Mouse (Mus musculus): Measurements from ENCODE around the gene Scgn. TPM values are rescaled to one million over a fixed set of nuclear protein-coding genes. Genes with fewer than 3 reads are reported as not detected.

Scgn gene
- polyA plus RNA-seq, 1 experiment = not detected

GRCm38 (mm10) chr13:23994756-23995155, 3.7 kb upstream of the Scgn start:
- H3K4me3 ChIP-seq (replicated peaks; ENCODE audit: extremely low read depth, low read depth, low read length) = no peak overlapping the region
- WGBS = 65% methylated on average over 3 of the region's 3 CpGs
- no peak for TF ChIP-seq CTCF (IDR thresholded peaks at IDR 0.05; ENCODE audit: insufficient read depth, low read length)
- no peak for TF ChIP-seq POLR2A (IDR thresholded peaks at IDR 0.05; ENCODE audit: borderline replicate concordance, extremely low read depth, low read depth, low read length)
- H3K4me1 ChIP-seq (ENCODE audit: control insufficient read depth, insufficient read depth, low read length) = no peaks in the 10 kb centered on the region
- no peak for DNase-seq

DNA sequence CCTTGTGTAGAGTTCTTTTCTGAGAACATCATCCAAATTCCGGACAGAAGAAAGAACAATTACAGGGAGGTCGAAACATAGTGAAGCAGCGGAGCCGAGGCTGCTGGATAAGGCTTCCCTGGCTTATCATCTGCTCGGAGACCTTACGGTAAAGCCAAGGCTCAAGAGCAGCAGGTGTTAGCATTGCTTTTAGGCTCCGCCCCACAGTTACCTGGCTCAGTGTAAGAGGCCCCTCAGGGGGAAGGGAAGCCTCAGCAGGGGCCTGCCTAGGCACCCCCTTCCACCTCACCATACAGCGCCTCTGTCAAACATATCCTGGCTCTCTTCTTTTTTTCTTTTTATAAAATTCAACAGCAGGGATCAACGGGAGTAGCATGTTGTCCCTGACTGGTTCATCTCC, 3.0 kb upstream of the Scgn start:
- DNase-seq = no peak
- TF ChIP-seq POLR2A (IDR thresholded peaks at IDR 0.05; ENCODE audit: borderline replicate concordance, extremely low read depth, low read depth, low read length) = no peak
- TF ChIP-seq CTCF (IDR thresholded peaks at IDR 0.05; ENCODE audit: insufficient read depth, low read length) = no peak
- no peaks in the 10 kb centered on the region for H3K4me1 ChIP-seq (ENCODE audit: control insufficient read depth, insufficient read depth, low read length)
- H3K4me3 ChIP-seq (replicated peaks; ENCODE audit: extremely low read depth, low read depth, low read length) = no peak overlapping the region
- 21% methylated on average over 9 of the region's 9 CpGs for WGBS

DNA sequence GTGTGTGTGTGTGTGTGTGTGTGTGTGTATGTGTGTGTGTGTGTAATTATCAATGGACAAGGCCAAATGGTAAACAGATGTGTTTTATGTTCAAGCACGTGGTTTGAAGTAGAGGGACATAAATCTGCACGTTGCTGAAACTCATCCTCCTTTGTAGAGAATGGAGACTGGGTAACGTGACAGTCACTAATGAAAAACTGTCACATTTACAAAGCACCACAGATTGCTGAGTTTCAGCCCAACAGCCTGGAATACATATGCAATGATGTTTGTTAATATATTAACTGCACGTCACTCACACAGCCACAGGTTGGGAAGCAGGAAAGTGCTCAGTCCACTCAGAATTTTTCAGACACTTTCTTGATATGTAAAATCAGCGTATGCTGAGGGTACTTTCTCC, 563 bp downstream of the Scgn start:
- 41% methylated on average over 5 of the region's 5 CpGs for WGBS

DNA sequence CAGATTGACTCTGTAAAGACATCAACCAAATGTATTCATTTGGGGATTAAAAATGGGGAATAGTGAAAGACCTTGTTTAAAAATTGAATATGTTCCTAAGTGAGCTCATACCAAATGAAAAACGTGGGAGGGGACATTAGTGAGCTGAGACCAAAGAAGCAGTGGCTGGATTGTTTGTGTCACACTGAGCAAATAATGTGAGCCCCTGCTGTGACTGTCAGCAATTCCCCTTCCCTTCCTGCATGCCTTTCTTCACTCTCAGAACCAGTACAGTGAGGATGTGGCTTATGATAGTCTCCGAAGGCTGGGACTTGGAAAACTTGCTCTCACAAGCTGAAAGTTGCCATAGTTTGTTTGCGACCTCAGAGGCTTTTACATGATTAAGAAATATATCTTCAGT, 5.9 kb downstream of the Scgn start:
- no peak overlapping the region for H3K4me3 ChIP-seq (replicated peaks; ENCODE audit: extremely low read depth, low read depth, low read length)
- DNase-seq = no peak
- whole genome bisulfite sequencing = 39% methylated on average over 3 of the region's 3 CpGs
- no peaks in the 10 kb centered on the region for H3K4me1 ChIP-seq (ENCODE audit: control insufficient read depth, insufficient read depth, low read length)
- TF ChIP-seq CTCF (IDR thresholded peaks at IDR 0.05; ENCODE audit: insufficient read depth, low read length) (no peak), POLR2A (IDR thresholded peaks at IDR 0.05; ENCODE audit: borderline replicate concordance, extremely low read depth, low read depth, low read length) (no peak)

More for the DNA sequence above, 563 bp downstream of the Scgn start:
- H3K4me3 ChIP-seq (replicated peaks; ENCODE audit: extremely low read depth, low read depth, low read length) = no peak overlapping the region
- DNase-seq = no peak
- H3K4me1 ChIP-seq (ENCODE audit: control insufficient read depth, insufficient read depth, low read length) = no peaks in the 10 kb centered on the region
- TF ChIP-seq POLR2A (IDR thresholded peaks at IDR 0.05; ENCODE audit: borderline replicate concordance, extremely low read depth, low read depth, low read length) (no peak), CTCF (IDR thresholded peaks at IDR 0.05; ENCODE audit: insufficient read depth, low read length) (no peak)

GRCm38 (mm10) chr13:23972271-23972670, 18.7 kb downstream of the Scgn start:
- TF ChIP-seq POLR2A (IDR thresholded peaks at IDR 0.05; ENCODE audit: borderline replicate concordance, extremely low read depth, low read depth, low read length) (no peak), CTCF (IDR thresholded peaks at IDR 0.05; ENCODE audit: insufficient read depth, low read length) (no peak)
- Histone ChIP-seq H3K4me3 (replicated peaks; ENCODE audit: extremely low read depth, low read depth, low read length) (no peak overlapping the region), H3K4me1 (ENCODE audit: control insufficient read depth, insufficient read depth, low read length) (no peaks in the 10 kb centered on the region)
- DNase-seq = no peak
- WGBS = 37% methylated on average over 5 of the region's 5 CpGs

DNA sequence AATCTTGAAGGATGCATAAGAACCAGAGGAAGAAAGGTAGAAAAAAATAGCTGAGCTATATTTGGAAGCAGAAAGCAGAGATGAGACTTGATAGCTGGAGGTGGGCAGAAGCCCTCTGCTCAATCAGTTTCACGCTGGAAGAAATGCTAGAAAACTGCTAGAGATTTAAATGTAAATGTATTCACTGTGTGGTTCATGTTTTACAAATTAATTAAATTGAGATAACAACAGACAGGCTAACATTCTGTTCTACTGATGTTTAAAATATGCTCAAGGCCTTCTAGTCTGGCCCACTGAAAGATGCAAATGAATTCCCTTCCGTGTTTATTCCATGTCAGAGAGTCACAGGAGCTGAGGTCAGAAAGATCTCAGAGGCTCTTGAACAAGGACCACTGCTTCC, 19.1 kb downstream of the Scgn start:
- no peak overlapping the region for H3K4me3 ChIP-seq (replicated peaks; ENCODE audit: extremely low read depth, low read depth, low read length)
- no peak for DNase-seq
- H3K4me1 ChIP-seq (ENCODE audit: control insufficient read depth, insufficient read depth, low read length) = no peaks in the 10 kb centered on the region
- TF ChIP-seq POLR2A (IDR thresholded peaks at IDR 0.05; ENCODE audit: borderline replicate concordance, extremely low read depth, low read depth, low read length) = no peak
- TF ChIP-seq CTCF (IDR thresholded peaks at IDR 0.05; ENCODE audit: insufficient read depth, low read length) = no peak
- 63% methylated on average over 2 of the region's 2 CpGs for WGBS

GRCm38 (mm10) chr13:23964909-23965308, 26.1 kb downstream of the Scgn start:
- no peak for DNase-seq
- TF ChIP-seq POLR2A (IDR thresholded peaks at IDR 0.05; ENCODE audit: borderline replicate concordance, extremely low read depth, low read depth, low read length) = no peak
- TF ChIP-seq CTCF (IDR thresholded peaks at IDR 0.05; ENCODE audit: insufficient read depth, low read length) = no peak
- no peak overlapping the region for H3K4me3 ChIP-seq (replicated peaks; ENCODE audit: extremely low read depth, low read depth, low read length)
- WGBS = 70% methylated on average over 2 of the region's 2 CpGs
- H3K4me1 ChIP-seq (ENCODE audit: control insufficient read depth, insufficient read depth, low read length) = no peaks in the 10 kb centered on the region

- WGBS = 20% methylated on average over 2 of the region's 2 CpGs
- no peak for DNase-seq
- TF ChIP-seq CTCF (IDR thresholded peaks at IDR 0.05; ENCODE audit: insufficient read depth, low read length) = no peak
- TF ChIP-seq POLR2A (IDR thresholded peaks at IDR 0.05; ENCODE audit: borderline replicate concordance, extremely low read depth, low read depth, low read length) = no peak
- Histone ChIP-seq H3K4me3 (replicated peaks; ENCODE audit: extremely low read depth, low read depth, low read length) (no peak overlapping the region), H3K4me1 (ENCODE audit: control insufficient read depth, insufficient read depth, low read length) (no peaks in the 10 kb centered on the region)
These were observed 31.2 kb downstream of the Scgn start for GRCm38 (mm10) chr13:23959776-23960175.

DNA sequence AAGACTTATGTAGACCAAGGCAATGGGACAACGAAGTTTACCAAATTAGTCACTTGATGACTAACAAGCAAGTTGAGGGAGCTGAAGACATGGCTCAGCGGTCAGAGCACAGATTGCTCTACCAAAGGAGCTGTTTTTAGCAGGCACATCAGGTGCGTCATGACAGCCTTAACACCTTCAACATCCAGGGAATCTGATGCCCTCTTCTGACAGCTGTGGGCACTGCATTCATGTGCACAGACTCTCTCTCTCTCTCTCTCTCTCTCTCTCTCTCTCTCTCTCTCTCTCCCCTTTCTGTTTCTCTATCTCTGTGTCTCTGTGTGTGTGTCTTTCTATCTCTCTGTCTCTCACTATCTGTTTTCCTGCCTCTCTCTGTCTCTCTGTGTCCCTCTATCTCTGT, 40.1 kb downstream of the Scgn start:
- no peaks in the 10 kb centered on the region for H3K4me1 ChIP-seq (ENCODE audit: control insufficient read depth, insufficient read depth, low read length)
- peak; percentile 19 for DNase-seq
- 53% methylated on average over 3 of the region's 3 CpGs for WGBS
- H3K4me3 ChIP-seq (replicated peaks; ENCODE audit: extremely low read depth, low read depth, low read length) = no peak overlapping the region
- no peak for TF ChIP-seq POLR2A (IDR thresholded peaks at IDR 0.05; ENCODE audit: borderline replicate concordance, extremely low read depth, low read depth, low read length)
- peak; percentile 58 for TF ChIP-seq CTCF (IDR thresholded peaks at IDR 0.05; ENCODE audit: insufficient read depth, low read length)

DNA sequence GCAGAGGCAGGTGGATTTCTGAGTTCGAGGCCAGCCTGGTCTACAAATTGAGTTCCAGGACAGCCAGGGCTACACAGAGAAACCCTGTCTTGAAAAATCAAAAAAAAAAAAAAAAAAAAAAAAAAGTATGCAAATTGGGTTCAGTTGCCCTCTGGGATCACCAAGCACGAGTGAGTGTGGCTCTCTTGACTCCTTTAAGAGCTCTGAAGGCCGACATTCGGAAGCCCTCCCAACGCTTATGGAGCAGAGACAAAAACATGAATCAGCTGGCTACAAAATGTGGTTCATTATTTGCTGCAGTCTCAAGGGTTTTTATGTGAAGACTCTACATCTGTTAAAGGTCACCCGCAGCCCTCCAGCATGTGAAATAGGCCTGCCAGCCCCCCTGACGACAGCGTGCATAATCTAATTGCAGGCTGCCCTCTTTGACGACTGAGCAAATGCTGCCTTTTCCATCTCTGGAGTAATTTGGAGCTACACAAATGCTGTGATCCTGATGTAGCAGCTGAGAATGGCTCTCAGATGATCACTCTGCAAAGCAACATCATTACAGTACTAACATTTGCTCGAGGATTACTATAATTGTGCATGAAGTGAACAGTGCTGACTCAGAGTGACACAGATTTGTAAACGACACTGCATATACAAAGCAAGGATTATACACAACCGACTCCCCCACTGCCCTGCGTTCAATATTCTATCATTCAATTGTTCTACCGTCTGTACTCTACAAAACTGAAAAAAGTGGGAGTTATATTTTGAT, 41.3 kb downstream of the Scgn start:
- TF ChIP-seq POLR2A (IDR thresholded peaks at IDR 0.05; ENCODE audit: borderline replicate concordance, extremely low read depth, low read depth, low read length) (no peak), CTCF (IDR thresholded peaks at IDR 0.05; ENCODE audit: insufficient read depth, low read length) (no peak)
- Histone ChIP-seq H3K4me1 (ENCODE audit: control insufficient read depth, insufficient read depth, low read length) (no peaks in the 10 kb centered on the region), H3K4me3 (replicated peaks; ENCODE audit: extremely low read depth, low read depth, low read length) (no peak overlapping the region)
- no peak for DNase-seq
- WGBS = 68% methylated on average over 14 of the region's 14 CpGs

Data from lung, adult 2 months (tissue).